8 mouse cellular contexts compared by ENCODE assay signal in the genomic region with DNA sequence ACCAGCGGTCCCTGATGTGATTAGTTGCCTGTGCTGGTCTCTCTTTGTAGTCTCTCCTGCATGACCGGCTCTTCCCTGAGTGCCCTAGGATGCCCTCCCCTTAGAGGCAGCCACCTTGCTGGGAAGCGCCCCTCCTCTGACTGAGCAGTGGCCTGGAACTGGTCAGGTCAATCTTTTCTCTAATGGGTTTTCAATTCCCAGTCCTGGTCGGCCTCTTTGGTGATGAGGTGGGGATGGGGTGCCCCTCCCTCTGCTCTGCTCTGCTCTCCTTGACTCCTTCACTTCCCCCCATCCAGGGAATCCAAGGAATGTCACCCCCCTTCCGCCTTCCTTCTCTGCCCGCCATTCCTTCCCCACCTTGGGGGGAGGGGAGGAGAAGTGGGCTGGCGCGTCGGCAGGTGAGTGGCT. TPM values are rescaled to one million over a fixed set of nuclear protein-coding genes. Genes with fewer than 3 reads are reported as not detected.
DNase-seq lines count a peak whose midpoint lies in the region; ATAC-seq lines count a peak whose summit lies in the region.

Gene Bcam (minus strand): TSS at position 33 of the 408 bp plus-strand sequence.

- WGBS in embryonic facial prominence, embryonic 11.5 days = 2% methylated on average over 9 of the region's 9 CpGs
- 3% methylated on average over 9 of the region's 9 CpGs for WGBS in heart, embryonic 14.5 days
- WGBS in midbrain, embryonic 10.5 days = under 1% methylated on average over 9 of the region's 9 CpGs

- peak; percentile 76 for DNase-seq in embryonic facial prominence, embryonic 11.5 days (ENCODE audit: low spot score)
- peak; percentile 73 to 87 for DNase-seq in kidney, postnatal 4 days
- peak; percentile 26 for DNase-seq in midbrain, embryonic 10.5 days (ENCODE audit: low spot score)
- DNase-seq in ovary, adult 18-20 months (ENCODE audit: low spot score) = no peak
- no peak for DNase-seq in urinary bladder, postnatal 36 days (ENCODE audit: low spot score in 2 of 2)

- peaks cover 40% of the 10 kb centered on the region for H3K27me3 ChIP-seq in erythroblast, embryonic 14.5 days (ENCODE audit: control insufficient read depth)
- peaks cover 5% of the 10 kb centered on the region; the same call in 1 of the 2 replicates for H3K27me3 ChIP-seq in embryonic facial prominence, embryonic 11.5 days (ENCODE audit: control insufficient read depth, insufficient read depth, low read length)
- H3K27me3 ChIP-seq in heart, embryonic 14.5 days (ENCODE audit: control insufficient read depth, insufficient read depth, low read length) = no peaks in the 10 kb centered on the region
- peaks cover 43% of the 10 kb centered on the region for H3K27me3 ChIP-seq in midbrain, embryonic 10.5 days (ENCODE audit: low read depth, poor library complexity, severe bottlenecking)

- H3K36me3 ChIP-seq in erythroblast, embryonic 14.5 days (ENCODE audit: control insufficient read depth) = no peaks in the 10 kb centered on the region
- H3K36me3 ChIP-seq in embryonic facial prominence, embryonic 11.5 days (replicated peaks; ENCODE audit: control insufficient read depth, insufficient read depth, low read depth, low read length) = no peaks in the 10 kb centered on the region
- peaks cover 19% of the 10 kb centered on the region for H3K36me3 ChIP-seq in heart, embryonic 14.5 days (ENCODE audit: control insufficient read depth, insufficient read depth, low read length)
- no peaks in the 10 kb centered on the region for H3K36me3 ChIP-seq in midbrain, embryonic 10.5 days

- peak within 1 kb of the TSS; percentile 37 for H3K4me3 ChIP-seq in erythroblast, embryonic 14.5 days (replicated peaks)
- H3K4me3 ChIP-seq in embryonic facial prominence, embryonic 11.5 days (ENCODE audit: low read depth, low read length) = peak within 1 kb of the TSS; percentile 34
- peak within 1 kb of the TSS; percentile 52 to 72 for H3K4me3 ChIP-seq in heart, embryonic 14.5 days (ENCODE audit: control insufficient read depth in 1 of 2, insufficient read depth in 1 of 2, low read depth in 1 of 2, low read length in 2 of 2)
- H3K4me3 ChIP-seq in midbrain, embryonic 10.5 days = peak within 1 kb of the TSS; percentile 62

- no peak for ATAC-seq in erythroblast, adult 5-6 weeks (replicated peaks; ENCODE audit: low FRiP score, poor library complexity, severe bottlenecking)
- peak; percentile 57 for ATAC-seq in embryonic facial prominence, embryonic 11.5 days (replicated peaks; ENCODE audit: insufficient number of reproducible peaks, low FRiP score, low TSS enrichment, low read depth)
- ATAC-seq in heart, embryonic 14.5 days (ENCODE audit: insufficient number of reproducible peaks, insufficient read depth, low FRiP score, low read depth) = no peak

- H3K27ac ChIP-seq in embryonic facial prominence, embryonic 11.5 days (replicated peaks; ENCODE audit: low read depth, low read length) = peak within 1 kb of the TSS; percentile 47; the same call in 1 of the 2 replicates
- peak within 1 kb of the TSS; percentile 58 to 69 for H3K27ac ChIP-seq in heart, embryonic 14.5 days (replicated peaks in 1 of 2; ENCODE audit: control insufficient read depth in 1 of 2, insufficient read depth in 1 of 2, low read depth in 2 of 2, low read length in 2 of 2)
- H3K27ac ChIP-seq in midbrain, embryonic 10.5 days (replicated peaks) = peak within 1 kb of the TSS; percentile 78

- H3K4me2 ChIP-seq in embryonic facial prominence, embryonic 11.5 days (ENCODE audit: low read depth, low read length) = peak within 1 kb of the TSS; percentile 82
- peak within 1 kb of the TSS; percentile 90 for H3K4me2 ChIP-seq in heart, embryonic 14.5 days (ENCODE audit: low read length)

- H3K9me3 ChIP-seq in erythroblast, embryonic 14.5 days (ENCODE audit: control insufficient read depth, low read length) = no peaks in the 10 kb centered on the region
- no peaks in the 10 kb centered on the region for H3K9me3 ChIP-seq in embryonic facial prominence, embryonic 11.5 days (replicated peaks; ENCODE audit: control insufficient read depth, low read length)
- H3K9me3 ChIP-seq in heart, embryonic 14.5 days (ENCODE audit: control insufficient read depth, low read length) = no peaks in the 10 kb centered on the region
- no peaks in the 10 kb centered on the region for H3K9me3 ChIP-seq in midbrain, embryonic 10.5 days (replicated peaks)

- H3K9ac ChIP-seq in embryonic facial prominence, embryonic 11.5 days (replicated peaks; ENCODE audit: low read length) = peak within 1 kb of the TSS; percentile 62
- H3K9ac ChIP-seq in heart, embryonic 14.5 days (ENCODE audit: low read length) = peak within 1 kb of the TSS; percentile 79

- H3K4me1 ChIP-seq in erythroblast, embryonic 14.5 days (ENCODE audit: control insufficient read depth) = peaks cover 10% of the 10 kb centered on the region
- peaks cover 14% of the 10 kb centered on the region for H3K4me1 ChIP-seq in embryonic facial prominence, embryonic 11.5 days (ENCODE audit: control insufficient read depth, insufficient read depth, low read length)
- peaks cover 17 to 30% of the 10 kb centered on the region in 2 experiments for H3K4me1 ChIP-seq in heart, embryonic 14.5 days (ENCODE audit: control insufficient read depth in 2 of 2, insufficient read depth in 2 of 2, low read length in 2 of 2)
- peaks cover 30% of the 10 kb centered on the region for H3K4me1 ChIP-seq in midbrain, embryonic 10.5 days

RNA-seq across cellular contexts. Expression of gene Bcam, which starts in this region (rescaled TPM):
- polyA plus RNA-seq in erythroblast, embryonic 14.5 days (2012) = 0.02 TPM in 1 of 2 replicates, not detected in the other
- not detected in 2 replicates for total RNA-seq in erythroblast, adult 5-6 weeks (2015; ENCODE audit: low replicate concordance)
- total RNA-seq in erythroblast, adult 5-6 weeks (2017; ENCODE audit: low replicate concordance) = not detected in 2 replicates
- 43.8 and 52.0 TPM in 2 replicates for polyA plus RNA-seq in embryonic facial prominence, embryonic 11.5 days (2014; fragmentation: Nextera tagmentation; extraction: Ambion mirVana)
- 293 and 321 TPM in 2 replicates for polyA plus RNA-seq in heart, embryonic 14.5 days (2014; fragmentation: Nextera tagmentation; extraction: Ambion mirVana)
- 25.3 and 32.2 TPM in 2 replicates for polyA plus RNA-seq in midbrain, embryonic 10.5 days (2016; fragmentation: Nextera tagmentation; extraction: Ambion mirVana)

Comparison
In these comparisons a context has a peak if more than half of its experiments do, and no peak if none do; other contexts are left out.
1. RNA of gene Bcam (polyA plus RNA-seq): 293 to 321 TPM in heart, embryonic 14.5 days, 43.8 to 52.0 TPM in embryonic facial prominence, embryonic 11.5 days and 25.3 to 32.2 TPM in midbrain, embryonic 10.5 days; 0.02 TPM in erythroblast, embryonic 14.5 days; every median in the first group is over 10 times any median in the second.
2. DNase-seq: peak in embryonic facial prominence, embryonic 11.5 days (single experiment), kidney, postnatal 4 days (2 of 2) and midbrain, embryonic 10.5 days (single experiment); none in ovary, adult 18-20 months (single experiment) and urinary bladder, postnatal 36 days (0 of 2).
3. Peak in every context shown above with its lines, with median percentiles within 50 percentile points of each other: H3K4me3 ChIP-seq and H3K27ac ChIP-seq.